In genomic region chr1:190769748-190770147, GRCm38 (mm10) we compare ENCODE assay signal across 24 mouse cellular contexts.
A peak's percentile ranks its signal among the peaks of the same experiment; 100 is the strongest.
DNase-seq lines count a peak whose midpoint lies in the region; ATAC-seq and TF ChIP-seq lines count a peak whose summit lies in the region.
"Had no signal": no experiment of that assay in that cellular context is flagged by ENCODE, and none has a peak within 500 bp of the region (broad histone marks: within the 10 kb centered on the region; RNA-seq: fewer than 3 reads in every experiment).

No protein-coding gene starts in this region.

- H3K9ac ChIP-seq in intestine, postnatal 0 days (ENCODE audit: low read depth, low read length) = no peak overlapping the region
- no peak overlapping the region for H3K9ac ChIP-seq in intestine, embryonic 15.5 days
- H3K9ac ChIP-seq in liver, postnatal 0 days (replicated peaks) = no peak overlapping the region
- no peak overlapping the region for H3K9ac ChIP-seq in liver, embryonic 11.5 days (ENCODE audit: low read depth, low read length)
- H3K9ac ChIP-seq in stomach, postnatal 0 days (ENCODE audit: low read length) = no peak overlapping the region
- H3K9ac ChIP-seq in neural tube, embryonic 15.5 days (replicated peaks) = no peak overlapping the region
- H3K9ac ChIP-seq: heart, embryonic 15.5 days; hindbrain, embryonic 15.5 days; kidney, embryonic 15.5 days; limb, embryonic 12.5 days; liver, embryonic 13.5 days had no signal

- peak; percentile 40 for TF ChIP-seq CTCF in intestine, postnatal 0 days (IDR thresholded peaks at IDR 0.05; ENCODE audit: low read depth)
- peak; percentile 35 for TF ChIP-seq CTCF in liver, postnatal 0 days (IDR thresholded peaks at IDR 0.05; ENCODE audit: low read depth)
- peak; percentile 49 for TF ChIP-seq CTCF in stomach, postnatal 0 days (IDR thresholded peaks at IDR 0.05; ENCODE audit: low read depth)

- no peak for TF ChIP-seq EP300 in liver, postnatal 0 days (IDR thresholded peaks at IDR 0.05; ENCODE audit: low read depth)
- no peak for TF ChIP-seq EP300 in stomach, postnatal 0 days (optimal IDR thresholded peaks at IDR 0.05)

- no peak overlapping the region for H3K4me3 ChIP-seq in intestine, postnatal 0 days (ENCODE audit: low read depth, low read length)
- H3K4me3 ChIP-seq in intestine, embryonic 15.5 days (replicated peaks) = no peak overlapping the region
- no peak overlapping the region for H3K4me3 ChIP-seq in liver, postnatal 0 days (ENCODE audit: low read depth, low read length)
- no peak overlapping the region for H3K4me3 ChIP-seq in liver, embryonic 11.5 days (ENCODE audit: low read depth, low read length)
- H3K4me3 ChIP-seq in stomach, postnatal 0 days (ENCODE audit: low read depth, low read length) = no peak overlapping the region
- no peak overlapping the region for H3K4me3 ChIP-seq in neural tube, embryonic 15.5 days (replicated peaks)
- H3K4me3 ChIP-seq: forebrain, embryonic 10.5 days; gastrocnemius, adult 2 months; heart, embryonic 15.5 days; hindbrain, embryonic 15.5 days; kidney, embryonic 15.5 days; limb, embryonic 12.5 days; liver, embryonic 13.5 days had no signal

- H3K36me3 ChIP-seq in intestine, postnatal 0 days (ENCODE audit: control insufficient read depth, insufficient read depth) = peaks cover 7% of the 10 kb centered on the region; the same call in 1 of the 2 replicates
- no peaks in the 10 kb centered on the region for H3K36me3 ChIP-seq in intestine, embryonic 15.5 days
- H3K36me3 ChIP-seq in liver, postnatal 0 days (replicated peaks; ENCODE audit: insufficient read depth, low read length) = no peaks in the 10 kb centered on the region
- H3K36me3 ChIP-seq in liver, embryonic 11.5 days (ENCODE audit: control insufficient read depth, insufficient read depth, low read length) = no peaks in the 10 kb centered on the region
- 0 out of 2 replicates have a peak, but pooled peaks cover 2% of the 10 kb centered on the region for H3K36me3 ChIP-seq in stomach, postnatal 0 days (ENCODE audit: control insufficient read depth, insufficient read depth, low read length)
- H3K36me3 ChIP-seq in neural tube, embryonic 15.5 days = peaks cover 7% of the 10 kb centered on the region; the same call in 1 of the 2 replicates
- H3K36me3 ChIP-seq: heart, embryonic 15.5 days; hindbrain, embryonic 15.5 days; kidney, embryonic 15.5 days; liver, embryonic 13.5 days had no signal

- ATAC-seq in intestine, postnatal 0 days = no peak
- ATAC-seq in intestine, embryonic 15.5 days = no peak
- ATAC-seq in liver, postnatal 0 days = no peak
- ATAC-seq in liver, embryonic 11.5 days (replicated peaks; ENCODE audit: low FRiP score) = no peak
- no peak for ATAC-seq in stomach, postnatal 0 days (ENCODE audit: low FRiP score, low TSS enrichment)
- ATAC-seq in neural tube, embryonic 15.5 days (ENCODE audit: low FRiP score) = no peak
- ATAC-seq: intestine, embryonic 16.5 days had no signal

- H3K4me2 ChIP-seq in intestine, postnatal 0 days (replicated peaks; ENCODE audit: low read depth) = no peak overlapping the region
- H3K4me2 ChIP-seq in intestine, embryonic 15.5 days (replicated peaks) = no peak overlapping the region
- H3K4me2 ChIP-seq in liver, postnatal 0 days (ENCODE audit: low read depth, low read length) = no peak overlapping the region
- H3K4me2 ChIP-seq in liver, embryonic 11.5 days = no peak overlapping the region
- H3K4me2 ChIP-seq in stomach, postnatal 0 days (replicated peaks; ENCODE audit: low read depth) = no peak overlapping the region
- H3K4me2 ChIP-seq in neural tube, embryonic 15.5 days = no peak overlapping the region
- H3K4me2 ChIP-seq: heart, embryonic 15.5 days; hindbrain, embryonic 15.5 days; kidney, embryonic 15.5 days; limb, embryonic 12.5 days; liver, embryonic 13.5 days; midbrain, embryonic 11.5 days had no signal

- no peak overlapping the region for H3K27ac ChIP-seq in intestine, postnatal 0 days (ENCODE audit: low read depth, low read length)
- H3K27ac ChIP-seq in intestine, embryonic 15.5 days = no peak overlapping the region
- H3K27ac ChIP-seq in liver, postnatal 0 days (ENCODE audit: low read depth) = no peak overlapping the region
- H3K27ac ChIP-seq in liver, embryonic 11.5 days (ENCODE audit: low read depth, low read length) = no peak overlapping the region
- H3K27ac ChIP-seq in stomach, postnatal 0 days (replicated peaks) = no peak overlapping the region
- no peak overlapping the region for H3K27ac ChIP-seq in neural tube, embryonic 15.5 days (replicated peaks)
- H3K27ac ChIP-seq: forebrain, embryonic 10.5 days; gastrocnemius, adult 2 months; heart, embryonic 15.5 days; hindbrain, embryonic 15.5 days; kidney, embryonic 15.5 days; limb, embryonic 12.5 days; liver, embryonic 13.5 days had no signal

- H3K9me3 ChIP-seq in intestine, postnatal 0 days (ENCODE audit: control insufficient read depth) = no peaks in the 10 kb centered on the region
- H3K9me3 ChIP-seq in intestine, embryonic 15.5 days = no peaks in the 10 kb centered on the region
- H3K9me3 ChIP-seq in liver, postnatal 0 days (ENCODE audit: low read length) = no peaks in the 10 kb centered on the region
- no peaks in the 10 kb centered on the region for H3K9me3 ChIP-seq in liver, embryonic 11.5 days (ENCODE audit: control insufficient read depth, low read length)
- H3K9me3 ChIP-seq in stomach, postnatal 0 days (ENCODE audit: control insufficient read depth, low read length) = no peaks in the 10 kb centered on the region
- no peaks in the 10 kb centered on the region for H3K9me3 ChIP-seq in neural tube, embryonic 15.5 days (replicated peaks)
- H3K9me3 ChIP-seq: heart, embryonic 15.5 days; hindbrain, embryonic 15.5 days; kidney, embryonic 15.5 days; limb, embryonic 12.5 days; liver, embryonic 13.5 days had no signal

- no peak for DNase-seq in liver, postnatal 0 days
- DNase-seq in liver, embryonic 11.5 days (ENCODE audit: low spot score) = no peak
- peak; percentile 16 for DNase-seq in NIH3T3 (ENCODE audit: low read depth)
- DNase-seq in stomach, postnatal 0 days (ENCODE audit: low spot score) = no peak
- DNase-seq: adrenal gland, postnatal 14 days; B cell, adult 2 months; cerebellum, postnatal 10 days; gastrocnemius, adult 2 months; heart, postnatal 4 days; liver, embryonic 13.5 days; lung, postnatal 10 days; right cerebral cortex, postnatal 25 days; spleen, adult 18-20 months; thymus, postnatal 14 days had no signal

- no peaks in the 10 kb centered on the region for H3K27me3 ChIP-seq in intestine, postnatal 0 days (replicated peaks; ENCODE audit: control insufficient read depth, insufficient read depth, low read length)
- no peaks in the 10 kb centered on the region for H3K27me3 ChIP-seq in intestine, embryonic 15.5 days (replicated peaks)
- H3K27me3 ChIP-seq in liver, postnatal 0 days (ENCODE audit: insufficient read depth, low read length) = no peaks in the 10 kb centered on the region
- H3K27me3 ChIP-seq in liver, embryonic 11.5 days (replicated peaks; ENCODE audit: control insufficient read depth, insufficient read depth, low read length) = no peaks in the 10 kb centered on the region
- no peaks in the 10 kb centered on the region for H3K27me3 ChIP-seq in stomach, postnatal 0 days (ENCODE audit: control insufficient read depth, insufficient read depth, low read length)
- H3K27me3 ChIP-seq in neural tube, embryonic 15.5 days (replicated peaks) = no peaks in the 10 kb centered on the region
- H3K27me3 ChIP-seq: heart, embryonic 15.5 days; hindbrain, embryonic 15.5 days; kidney, embryonic 15.5 days; limb, embryonic 12.5 days; liver, embryonic 13.5 days had no signal

- 83% methylated on average over 7 of the region's 7 CpGs for WGBS in intestine, postnatal 0 days
- WGBS in intestine, embryonic 15.5 days = 82% methylated on average over 7 of the region's 7 CpGs
- 71% methylated on average over 7 of the region's 7 CpGs for WGBS in liver, postnatal 0 days (ENCODE audit: insufficient replicate concordance)
- 78% methylated on average over 7 of the region's 7 CpGs for WGBS in liver, embryonic 11.5 days
- WGBS in stomach, postnatal 0 days = 72% methylated on average over 7 of the region's 7 CpGs
- 76% methylated on average over 7 of the region's 7 CpGs for WGBS in neural tube, embryonic 15.5 days

- H3K4me1 ChIP-seq in intestine, postnatal 0 days (replicated peaks; ENCODE audit: control insufficient read depth, insufficient read depth, low read length) = no peaks in the 10 kb centered on the region
- 0 out of 2 replicates have a peak, but pooled peaks cover 9% of the 10 kb centered on the region for H3K4me1 ChIP-seq in intestine, embryonic 15.5 days (replicated peaks)
- peaks cover 4% of the 10 kb centered on the region; the same call in 1 of the 2 replicates for H3K4me1 ChIP-seq in liver, postnatal 0 days (ENCODE audit: insufficient read depth)
- no peaks in the 10 kb centered on the region for H3K4me1 ChIP-seq in liver, embryonic 11.5 days (replicated peaks; ENCODE audit: control insufficient read depth, insufficient read depth, low read length)
- H3K4me1 ChIP-seq in stomach, postnatal 0 days (replicated peaks; ENCODE audit: control insufficient read depth, insufficient read depth) = no peaks in the 10 kb centered on the region
- H3K4me1 ChIP-seq in neural tube, embryonic 15.5 days = no peaks in the 10 kb centered on the region
- H3K4me1 ChIP-seq: forebrain, embryonic 10.5 days; limb, embryonic 12.5 days had no signal
